Mouse (Mus musculus): Measurements from ENCODE around the gene Themis3. TPM values are rescaled to one million over a fixed set of nuclear protein-coding genes. Genes with fewer than 3 reads are reported as not detected.

Gene Themis3
- polyA plus RNA-seq, 1 experiment, result 30.1 TPM

GRCm38 (mm10) chr17:66580990-66581389, 13.4 kb downstream of the Themis3 start:
- 82% methylated on average over 5 of the region's 5 CpGs for whole genome bisulfite sequencing
- Histone ChIP-seq H3K27ac (ENCODE audit: insufficient read depth, low read depth, low read length) (no peak overlapping the region), H3K4me3 (ENCODE audit: low read depth, low read length) (no peak overlapping the region), H3K27me3 (ENCODE audit: control insufficient read depth, insufficient read depth, low read length) (no peaks in the 10 kb centered on the region), H3K4me1 (ENCODE audit: control insufficient read depth, insufficient read depth, insufficient read length, low read length) (peaks cover 6% of the 10 kb centered on the region; the same call in 1 of the 2 replicates), H3K36me3 (ENCODE audit: control insufficient read depth, insufficient read depth, low read length) (peaks cover 20% of the 10 kb centered on the region; the same call in 1 of the 2 replicates)
- TF ChIP-seq CTCF (IDR thresholded peaks at IDR 0.05; ENCODE audit: extremely low read depth, insufficient read length, insufficient replicate concordance, low read depth, low read length) (no peak), POLR2A (IDR thresholded peaks at IDR 0.05; ENCODE audit: low read depth, low read length) (no peak)

- no peak for TF ChIP-seq POLR2A (IDR thresholded peaks at IDR 0.05; ENCODE audit: low read depth, low read length)
- peak; percentile 76; the same call in 1 of the 2 replicates for TF ChIP-seq CTCF (IDR thresholded peaks at IDR 0.05; ENCODE audit: extremely low read depth, insufficient read length, insufficient replicate concordance, low read depth, low read length)
- peaks cover 6% of the 10 kb centered on the region; the same call in 1 of the 2 replicates for H3K4me1 ChIP-seq (ENCODE audit: control insufficient read depth, insufficient read depth, insufficient read length, low read length)
- no peaks in the 10 kb centered on the region for H3K27me3 ChIP-seq (ENCODE audit: control insufficient read depth, insufficient read depth, low read length)
- no peak overlapping the region for H3K4me3 ChIP-seq (ENCODE audit: low read depth, low read length)
- WGBS, result 18% methylated on average over 6 of the region's 6 CpGs
- H3K27ac ChIP-seq (ENCODE audit: insufficient read depth, low read depth, low read length), result no peak overlapping the region
- peaks cover 14% of the 10 kb centered on the region; the same call in 1 of the 2 replicates for H3K36me3 ChIP-seq (ENCODE audit: control insufficient read depth, insufficient read depth, low read length)
Measured at GRCm38 (mm10) chr17:66578007-66578406, 16.4 kb downstream of the Themis3 start.

GRCm38 (mm10) chr17:66577507-66577906, 16.9 kb downstream of the Themis3 start:
- H3K27me3 ChIP-seq (ENCODE audit: control insufficient read depth, insufficient read depth, low read length), result no peaks in the 10 kb centered on the region
- peaks cover 11% of the 10 kb centered on the region; the same call in 1 of the 2 replicates for H3K36me3 ChIP-seq (ENCODE audit: control insufficient read depth, insufficient read depth, low read length)
- peaks cover 6% of the 10 kb centered on the region; the same call in 1 of the 2 replicates for H3K4me1 ChIP-seq (ENCODE audit: control insufficient read depth, insufficient read depth, insufficient read length, low read length)
- WGBS, result 79% methylated on average over 6 of the region's 6 CpGs
- H3K27ac ChIP-seq (ENCODE audit: insufficient read depth, low read depth, low read length), result no peak overlapping the region
- TF ChIP-seq POLR2A (IDR thresholded peaks at IDR 0.05; ENCODE audit: low read depth, low read length), result no peak
- no peak for TF ChIP-seq CTCF (IDR thresholded peaks at IDR 0.05; ENCODE audit: extremely low read depth, insufficient read length, insufficient replicate concordance, low read depth, low read length)
- H3K4me3 ChIP-seq (ENCODE audit: low read depth, low read length), result no peak overlapping the region

GRCm38 (mm10) chr17:66572677-66573060, 21.8 kb downstream of the Themis3 start:
- TF ChIP-seq CTCF (IDR thresholded peaks at IDR 0.05; ENCODE audit: extremely low read depth, insufficient read length, insufficient replicate concordance, low read depth, low read length), result no peak
- no peak for TF ChIP-seq POLR2A (IDR thresholded peaks at IDR 0.05; ENCODE audit: low read depth, low read length)
- Histone ChIP-seq H3K27ac (ENCODE audit: insufficient read depth, low read depth, low read length) (no peak overlapping the region), H3K36me3 (ENCODE audit: control insufficient read depth, insufficient read depth, low read length) (peaks cover 9% of the 10 kb centered on the region), H3K27me3 (ENCODE audit: control insufficient read depth, insufficient read depth, low read length) (no peaks in the 10 kb centered on the region), H3K4me1 (ENCODE audit: control insufficient read depth, insufficient read depth, insufficient read length, low read length) (peaks cover 2% of the 10 kb centered on the region; the same call in 1 of the 2 replicates), H3K4me3 (ENCODE audit: low read depth, low read length) (no peak overlapping the region)
- WGBS, result 75% methylated on average over 4 of the region's 4 CpGs

- H3K4me1 ChIP-seq (ENCODE audit: control insufficient read depth, insufficient read depth, insufficient read length, low read length), result peaks cover 2% of the 10 kb centered on the region; the same call in 1 of the 2 replicates
- WGBS, result 79% methylated on average over 11 of the region's 11 CpGs
- H3K27me3 ChIP-seq (ENCODE audit: control insufficient read depth, insufficient read depth, low read length), result no peaks in the 10 kb centered on the region
- no peak overlapping the region for H3K4me3 ChIP-seq (ENCODE audit: low read depth, low read length)
- peaks cover 9% of the 10 kb centered on the region for H3K36me3 ChIP-seq (ENCODE audit: control insufficient read depth, insufficient read depth, low read length)
- no peak overlapping the region for H3K27ac ChIP-seq (ENCODE audit: insufficient read depth, low read depth, low read length)
- TF ChIP-seq POLR2A (IDR thresholded peaks at IDR 0.05; ENCODE audit: low read depth, low read length), result no peak
- no peak for TF ChIP-seq CTCF (IDR thresholded peaks at IDR 0.05; ENCODE audit: extremely low read depth, insufficient read length, insufficient replicate concordance, low read depth, low read length)
Measured at GRCm38 (mm10) chr17:66571860-66572676, 22.4 kb downstream of the Themis3 start.

GRCm38 (mm10) chr17:66564213-66564612, 30.2 kb downstream of the Themis3 start:
- TF ChIP-seq CTCF (IDR thresholded peaks at IDR 0.05; ENCODE audit: extremely low read depth, insufficient read length, insufficient replicate concordance, low read depth, low read length) (no peak), POLR2A (IDR thresholded peaks at IDR 0.05; ENCODE audit: low read depth, low read length) (no peak)
- Histone ChIP-seq H3K27ac (ENCODE audit: insufficient read depth, low read depth, low read length) (no peak overlapping the region), H3K27me3 (ENCODE audit: control insufficient read depth, insufficient read depth, low read length) (no peaks in the 10 kb centered on the region), H3K4me1 (ENCODE audit: control insufficient read depth, insufficient read depth, insufficient read length, low read length) (no peaks in the 10 kb centered on the region; the same call in 1 of the 2 replicates), H3K4me3 (ENCODE audit: low read depth, low read length) (no peak overlapping the region), H3K36me3 (ENCODE audit: control insufficient read depth, insufficient read depth, low read length) (peaks cover 9% of the 10 kb centered on the region)
- 64% methylated on average over 7 of the region's 7 CpGs for WGBS

- H3K4me3 ChIP-seq (ENCODE audit: low read depth, low read length), result no peak overlapping the region
- H3K36me3 ChIP-seq (ENCODE audit: control insufficient read depth, insufficient read depth, low read length), result peaks cover 15% of the 10 kb centered on the region
- H3K4me1 ChIP-seq (ENCODE audit: control insufficient read depth, insufficient read depth, insufficient read length, low read length), result no peaks in the 10 kb centered on the region
- no peaks in the 10 kb centered on the region for H3K27me3 ChIP-seq (ENCODE audit: control insufficient read depth, insufficient read depth, low read length)
- no peak overlapping the region for H3K27ac ChIP-seq (ENCODE audit: insufficient read depth, low read depth, low read length)
- no peak for TF ChIP-seq POLR2A (IDR thresholded peaks at IDR 0.05; ENCODE audit: low read depth, low read length)
- WGBS, result 65% methylated on average over 1 of the region's 1 CpGs
Measured at GRCm38 (mm10) chr17:66563551-66563950, 30.9 kb downstream of the Themis3 start.

Data from small intestine, adult 2 months (tissue).